Mouse (Mus musculus): ENCODE data around the gene Tnnc2.
A peak's percentile ranks its signal among the peaks of the same experiment; 100 is the strongest.

The Tnnc2 gene

DNA sequence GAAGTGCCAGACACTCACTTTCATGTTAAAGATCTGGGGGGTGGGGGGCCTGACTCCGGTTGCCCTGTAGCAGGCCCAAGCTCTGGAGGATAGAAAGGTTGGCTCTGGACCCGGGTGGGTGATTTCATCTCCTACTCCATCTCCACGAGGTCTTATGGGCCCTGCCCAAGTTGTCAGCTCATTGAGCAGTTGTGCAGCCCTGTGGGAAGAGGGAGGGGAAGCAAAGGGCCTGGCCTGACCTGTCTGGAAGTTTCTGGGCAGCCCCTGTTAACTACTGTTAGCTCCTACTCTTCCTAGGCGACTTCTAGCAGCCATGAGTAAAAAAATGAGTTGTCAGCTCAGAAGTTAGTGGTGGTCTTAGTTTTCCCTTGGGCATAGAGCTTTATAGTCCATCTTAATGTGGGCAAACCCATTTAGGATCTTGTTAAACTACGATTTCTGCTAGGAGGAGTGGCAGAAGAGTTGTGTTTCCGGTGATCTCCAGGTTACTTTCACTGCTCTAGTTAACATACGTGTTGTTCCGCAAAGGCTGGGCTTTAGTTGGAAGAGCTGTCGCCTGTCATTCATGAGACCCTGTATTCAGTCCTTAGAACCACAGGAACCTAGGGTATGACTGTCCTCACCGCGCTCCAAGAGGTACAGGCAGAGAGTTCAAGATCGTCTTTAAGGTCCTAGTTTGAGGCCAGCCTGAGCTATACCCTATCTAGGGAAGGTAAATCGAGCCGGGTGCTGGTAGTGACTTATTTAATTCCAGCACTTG lies 6.4 kb downstream of the Tnnc2 start:
- no peak for DNase-seq (ENCODE audit: low read depth)

GRCm38 (mm10) chr2:164771123-164771522 lies 8.6 kb downstream of the Tnnc2 start:
- DNase-seq (ENCODE audit: low read depth) = peak; percentile 54

GRCm38 (mm10) chr2:164770279-164770678 lies 9.5 kb downstream of the Tnnc2 start:
- peak; percentile 41 for DNase-seq (ENCODE audit: low read depth)

- DNase-seq (ENCODE audit: low read depth) = peak; percentile 99
Observed at GRCm38 (mm10) chr2:164769258-164770037, 10.3 kb downstream of the Tnnc2 start, which contains the start of gene Ube2c. Ube2c (plus strand) TSS chr2:164769898.

DNA sequence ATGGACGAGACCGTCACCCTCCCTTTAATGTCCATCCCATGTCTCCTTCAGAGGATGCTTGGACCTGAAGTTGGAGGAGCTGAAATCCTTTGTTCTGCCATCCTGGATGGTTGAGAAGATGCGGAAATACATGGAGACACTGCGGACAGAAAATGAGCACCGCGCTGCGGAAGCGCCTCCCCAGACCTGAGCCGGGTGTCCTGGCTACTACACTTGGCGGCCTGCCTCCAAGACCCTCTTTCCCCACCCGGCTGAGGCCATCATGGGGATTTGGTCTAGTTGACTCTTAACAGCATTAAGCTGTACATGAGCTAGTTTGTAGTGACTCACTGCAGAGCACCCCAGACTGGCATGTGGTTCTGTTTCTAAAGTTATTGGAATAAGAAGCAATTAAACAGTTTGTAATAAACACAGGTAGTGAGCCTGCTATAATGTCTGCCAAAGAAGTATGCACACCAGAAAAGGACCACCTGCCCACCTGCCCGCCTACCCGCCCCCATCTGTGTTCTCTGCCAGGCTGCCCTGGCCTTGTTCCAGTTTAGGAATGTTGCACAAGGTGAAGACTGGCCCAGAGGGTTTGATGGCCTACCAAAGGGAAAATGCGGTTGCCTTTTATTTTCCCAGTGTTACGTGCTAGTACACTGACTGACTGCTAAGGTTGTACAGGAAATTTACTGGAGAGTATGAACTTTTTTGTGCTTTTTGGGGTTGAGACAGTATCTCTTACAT lies 11.8 kb downstream of the Tnnc2 start:
- no peak for DNase-seq (ENCODE audit: low read depth)

DNA sequence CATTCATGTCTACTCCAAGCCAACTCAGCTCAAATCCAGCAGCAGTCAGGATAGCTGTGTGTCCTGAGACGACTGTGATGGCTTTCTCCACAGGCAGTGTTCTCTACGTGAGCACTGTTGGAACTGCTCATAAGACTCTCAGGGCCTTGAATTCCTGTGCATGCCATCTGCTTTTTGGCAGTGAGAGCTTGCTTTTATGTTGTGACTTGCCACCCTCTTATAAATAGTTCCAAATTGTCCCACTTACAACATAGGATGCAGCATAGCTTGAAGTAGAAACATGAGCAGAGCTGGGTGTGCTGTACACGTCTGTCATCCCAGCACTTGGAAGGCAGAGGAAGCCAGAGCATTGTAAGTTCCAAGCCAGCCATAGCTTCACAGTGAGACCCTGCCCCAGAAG lies 13.9 kb downstream of the Tnnc2 start:
- no peak for DNase-seq (ENCODE audit: low read depth)

- no peak for DNase-seq (ENCODE audit: low read depth)
Observed at GRCm38 (mm10) chr2:164762593-164762992, 17.2 kb downstream of the Tnnc2 start.

DNA sequence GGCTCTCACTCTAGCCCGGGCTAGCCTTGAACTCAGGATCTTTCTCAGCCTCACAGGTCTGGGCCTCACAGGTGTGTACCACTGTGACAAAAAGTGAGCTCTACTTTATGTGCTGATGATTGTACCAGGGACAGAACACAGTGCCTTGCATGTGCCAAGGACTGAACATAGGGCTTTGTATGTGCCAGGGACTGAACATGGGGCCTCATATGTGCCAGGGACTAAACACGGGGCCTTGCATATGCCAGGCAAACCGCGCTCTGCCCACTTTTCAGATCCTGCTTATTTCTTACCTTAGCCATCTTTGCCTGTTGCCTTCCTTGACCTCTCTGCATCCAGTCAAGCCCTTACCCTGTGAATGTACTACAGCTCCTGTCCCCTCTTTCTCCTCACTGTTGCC lies 17.8 kb downstream of the Tnnc2 start:
- no peak for DNase-seq (ENCODE audit: low read depth)

DNA sequence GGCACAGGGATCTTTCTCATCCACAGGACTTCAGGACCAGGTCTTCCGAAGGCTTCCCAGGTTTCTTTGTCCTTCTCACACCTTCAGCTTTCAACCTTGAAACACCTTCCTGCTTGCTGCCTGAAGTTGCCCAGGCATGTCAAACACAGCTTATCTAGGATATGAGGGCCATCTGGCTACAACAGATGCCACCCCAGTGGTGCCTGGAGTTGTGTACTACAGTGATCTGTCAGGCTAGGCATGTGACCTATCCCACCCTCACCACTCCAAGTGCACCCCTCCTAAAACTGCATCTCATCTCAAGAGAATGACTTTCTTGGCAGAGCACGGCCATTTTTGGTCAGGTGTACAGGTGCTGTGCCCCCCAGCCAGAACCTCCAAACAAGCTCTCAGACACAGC lies 18.3 kb downstream of the Tnnc2 start:
- DNase-seq (ENCODE audit: low read depth) = no peak

DNA sequence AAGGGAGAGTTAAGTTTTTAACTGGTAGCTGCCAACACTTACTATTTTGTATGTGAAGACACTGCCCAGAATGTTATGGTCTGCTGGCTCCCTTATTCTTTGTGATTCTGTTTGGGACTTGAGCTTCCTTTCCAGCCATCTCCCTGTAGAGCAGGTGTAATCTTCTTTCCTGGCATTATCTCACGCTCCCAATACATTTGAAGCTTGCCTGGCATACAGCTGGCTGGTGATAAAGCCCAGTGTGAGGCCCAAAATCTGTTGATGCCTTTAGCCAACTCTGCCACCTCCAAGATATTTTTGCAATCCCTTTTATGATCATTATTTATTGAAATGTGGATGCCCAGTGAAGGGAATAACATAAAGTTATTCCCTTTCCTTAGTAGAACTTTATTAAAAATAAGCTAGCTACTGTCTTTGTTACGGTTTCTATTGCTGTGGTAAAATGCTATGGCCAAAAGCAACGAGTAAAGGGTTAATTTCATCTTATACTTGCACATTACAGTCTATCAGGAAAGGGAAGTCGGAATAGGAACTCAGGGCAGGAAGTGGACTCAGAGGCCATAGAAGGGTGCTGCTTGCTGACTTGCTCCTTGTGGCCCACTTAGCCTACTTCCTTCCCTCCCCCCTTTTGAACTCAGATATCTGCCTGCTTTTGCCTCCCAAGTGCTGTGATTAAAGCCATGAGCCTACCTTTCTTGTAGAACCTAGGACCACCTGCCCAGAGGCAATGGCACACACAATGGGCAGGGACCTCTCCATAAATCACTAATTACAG lies 19.5 kb downstream of the Tnnc2 start:
- peak; percentile 54 for DNase-seq (ENCODE audit: low read depth)

DNA sequence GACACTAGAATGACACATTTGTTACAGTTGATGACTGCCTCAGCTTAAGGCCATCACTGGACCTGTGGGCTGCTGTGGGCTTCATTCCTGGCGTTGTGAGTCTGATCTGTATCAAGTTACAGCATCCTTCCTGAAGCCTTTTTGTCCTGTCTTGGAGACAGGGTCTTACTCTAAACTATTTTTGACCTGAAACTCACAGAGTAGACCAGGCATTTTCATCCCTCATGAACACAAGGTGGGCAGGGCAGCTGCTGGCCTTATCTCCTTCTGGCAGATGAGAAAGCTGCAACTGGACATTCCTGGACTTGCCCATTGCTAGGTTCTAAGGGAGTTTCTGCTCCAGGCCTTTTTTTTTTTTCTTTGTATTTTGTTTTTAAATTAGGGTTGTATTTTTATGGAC lies 21.1 kb downstream of the Tnnc2 start:
- DNase-seq (ENCODE audit: low read depth) = no peak

DNA sequence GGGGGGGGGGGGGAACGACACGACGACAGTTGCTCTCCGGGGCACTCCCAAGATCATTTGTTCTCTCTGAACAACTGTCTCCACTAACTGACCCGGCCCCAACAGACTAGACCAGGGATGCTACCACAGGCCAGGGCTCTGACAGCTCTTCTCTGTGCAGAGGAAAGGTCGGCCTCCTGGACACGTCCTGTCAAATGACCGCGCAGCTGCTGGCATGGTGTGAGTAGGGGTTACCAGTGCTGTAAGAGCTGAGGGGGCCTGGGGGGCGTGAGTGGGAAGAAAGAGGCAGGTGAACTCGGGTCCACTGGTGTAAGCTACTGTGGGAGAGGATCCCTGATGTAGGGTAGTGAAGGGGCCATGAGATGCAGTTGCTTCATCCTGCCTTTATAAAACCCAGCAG lies 21.9 kb downstream of the Tnnc2 start:
- no peak for DNase-seq (ENCODE audit: low read depth)

DNA sequence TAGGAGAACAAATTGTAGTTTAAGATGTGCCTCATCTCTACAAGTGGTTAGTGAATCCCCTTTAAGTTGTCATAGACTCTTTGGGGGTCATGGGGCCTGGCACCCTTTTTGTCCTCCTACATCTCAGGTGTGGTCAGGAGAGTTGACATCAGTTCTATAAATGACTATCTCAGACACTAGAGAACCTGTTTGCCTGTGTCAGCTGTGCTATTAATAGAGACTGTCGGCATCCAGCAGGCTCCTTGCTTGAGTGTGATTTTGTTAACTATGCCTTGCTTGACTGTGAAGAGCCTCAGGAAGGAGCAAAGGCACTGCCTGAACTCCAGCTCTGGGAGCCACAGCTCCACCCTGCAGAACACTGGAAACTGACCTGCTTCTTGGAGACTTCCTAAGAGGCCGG lies 25.0 kb downstream of the Tnnc2 start:
- DNase-seq (ENCODE audit: low read depth) = no peak

DNA sequence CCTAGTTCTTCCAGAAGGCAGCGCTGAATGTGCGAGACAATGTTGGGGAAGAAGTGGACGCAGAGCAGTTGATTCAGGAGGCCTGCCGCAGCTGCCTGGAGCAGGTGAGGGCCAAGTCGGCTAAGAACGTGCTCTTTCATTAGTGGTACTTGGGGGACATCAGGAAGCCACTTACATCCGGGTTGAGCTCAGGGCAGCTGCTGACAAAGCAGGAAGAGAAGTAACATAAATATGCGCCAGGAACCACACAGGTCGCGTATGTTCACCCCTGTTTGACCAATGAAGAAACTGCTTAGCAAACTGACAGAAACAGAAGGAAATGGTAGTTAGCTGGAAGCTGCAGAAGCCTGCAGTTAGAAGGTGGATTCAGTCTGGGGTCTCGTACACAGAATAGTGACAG lies 25.7 kb downstream of the Tnnc2 start:
- peak; percentile 65 for DNase-seq (ENCODE audit: low read depth)

- DNase-seq (ENCODE audit: low read depth) = no peak
Observed at GRCm38 (mm10) chr2:164752454-164752853, 27.3 kb downstream of the Tnnc2 start.

DNA sequence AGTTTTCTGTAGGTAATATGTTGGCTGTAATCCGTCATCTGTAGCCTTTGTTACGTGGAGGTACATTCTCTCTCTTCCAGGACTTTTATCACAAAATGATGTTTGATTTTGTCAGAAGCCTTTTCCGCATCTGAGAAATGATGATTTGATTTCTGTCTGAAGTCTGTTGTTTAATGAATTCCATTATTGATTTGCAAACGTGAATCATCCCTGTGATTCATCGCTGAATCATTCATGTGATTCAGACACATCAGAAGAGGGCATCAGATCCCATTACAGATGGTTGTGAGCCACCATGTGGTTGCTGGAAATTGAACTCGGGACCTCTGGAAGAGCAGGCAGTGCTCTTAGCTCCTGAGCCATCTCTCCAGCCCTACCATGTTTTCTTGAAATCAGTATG lies 30.8 kb downstream of the Tnnc2 start:
- no peak for DNase-seq (ENCODE audit: low read depth)

DNA sequence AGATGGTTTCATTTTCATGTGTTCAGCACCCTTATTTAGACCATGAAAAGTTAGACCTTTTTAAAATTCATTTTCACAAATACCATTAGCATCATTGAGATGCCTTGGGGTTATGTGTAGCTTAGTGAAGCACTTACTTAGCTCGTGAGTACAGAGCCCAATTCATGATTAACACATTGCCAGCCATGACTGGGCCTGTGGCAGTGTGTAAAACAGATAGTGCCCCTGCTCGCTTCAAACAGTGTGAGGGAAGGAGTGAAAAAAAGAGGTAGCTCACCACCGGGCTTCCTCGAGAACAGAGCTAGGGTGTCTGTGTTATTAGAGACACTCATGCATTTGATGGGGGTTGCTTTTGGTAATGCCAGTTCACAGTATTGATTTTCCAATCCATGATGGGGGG lies 31.6 kb downstream of the Tnnc2 start:
- no peak for DNase-seq (ENCODE audit: low read depth)

- DNase-seq (ENCODE audit: low read depth) = no peak
Observed at GRCm38 (mm10) chr2:164746693-164747092, 33.1 kb downstream of the Tnnc2 start.

DNA sequence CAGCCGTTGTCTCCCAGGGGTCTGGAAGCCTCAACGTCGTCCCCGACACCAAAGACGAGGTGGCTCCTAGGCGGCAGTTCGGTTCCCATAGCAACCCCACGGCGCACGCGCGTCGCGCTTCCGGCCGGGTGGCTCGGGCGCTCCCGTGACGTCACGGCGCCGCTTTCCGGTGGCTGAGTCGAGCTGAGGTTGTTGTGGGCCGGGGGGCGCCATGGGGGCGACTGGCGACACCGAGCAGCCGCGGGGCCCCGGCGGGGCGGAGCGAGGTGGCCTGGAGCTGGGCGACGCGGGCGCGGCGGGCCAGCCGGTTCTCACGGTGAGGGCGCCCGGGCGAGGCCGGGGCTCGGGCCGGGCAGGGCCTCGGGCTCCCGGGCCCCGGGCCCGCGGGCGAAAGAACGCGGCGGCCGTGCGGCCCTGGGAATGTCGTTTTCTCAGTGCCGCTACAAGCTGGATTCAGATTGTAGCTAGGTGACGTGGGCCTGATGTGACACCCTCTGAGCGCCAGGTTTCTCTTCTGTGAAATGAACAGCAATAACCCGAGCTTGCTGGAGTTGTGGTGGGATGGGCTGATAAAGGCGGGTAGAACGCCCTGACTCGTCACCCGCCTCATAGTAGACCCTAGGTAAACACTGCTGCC lies 33.8 kb downstream of the Tnnc2 start, which contains the start of the genes Wfdc3 and Dnttip1:
Gene Wfdc3, minus strand, starts transcription at position 89 of the 637 bp plus-strand sequence.
Gene Dnttip1, plus strand, starts transcription at position 141 of the 637 bp plus-strand sequence.
- DNase-seq (ENCODE audit: low read depth) = peak; percentile 84

DNA sequence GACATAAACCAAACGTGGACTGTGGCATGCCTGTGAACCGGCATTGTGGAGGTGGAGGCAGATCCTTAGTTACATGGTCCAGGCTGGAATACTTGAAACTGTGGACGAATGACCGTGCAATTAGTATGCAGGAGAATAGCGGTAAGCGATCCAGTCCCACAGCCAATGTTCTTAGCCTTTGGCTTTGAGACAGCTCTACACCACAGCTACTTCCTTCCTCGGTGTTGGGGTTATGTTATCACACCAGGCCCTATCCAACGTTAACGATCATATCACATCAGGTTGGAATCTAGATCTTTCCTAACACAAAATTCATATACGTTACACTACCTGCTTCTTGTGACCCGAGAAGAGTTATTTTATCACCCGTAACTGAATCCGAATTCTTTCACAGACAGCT lies 34.8 kb downstream of the Tnnc2 start:
- peak; percentile 76 for DNase-seq (ENCODE audit: low read depth)

- DNase-seq (ENCODE audit: low read depth) = peak; percentile 57
Observed at GRCm38 (mm10) chr2:164739876-164740275, 39.9 kb downstream of the Tnnc2 start.

Data from 416B (cell line).